Mouse (Mus musculus) embryonic facial prominence, embryonic 14.5 days (tissue): ENCODE measurements at regions not wholly inside any gene's neighbourhood (a gene's known extent, or its start where the extent isn't known, plus 50 kb on each side); places are given as distances from the start of the nearest gene placed in this dataset.

Source experiments
- ATAC-seq: fragments of 200-750 bp; cut with Nextera tagmentation; 2 replicates; pipeline ENCODE4 v1.8.0; 2017; ENCODE audit warnings: low read depth, moderate number of reproducible peaks, moderate TSS enrichment
- DNase-seq: peaks from one replicate; pipeline ENCODE4 v3.0.0-alpha.2; 2015; ENCODE audit warnings: low spot score
- H3K27ac ChIP-seq: fragments of 300-500 bp; sonication (generic); replicated peaks from 2 replicates; pipeline ENCODE4 v1.5.1; 2014; ENCODE audit warnings: low read depth, mild to moderate bottlenecking, low read length, moderate library complexity
- H3K27me3 ChIP-seq: fragments of 300-500 bp; sonication (generic); replicated peaks from 2 replicates; pipeline ENCODE4 v1.6.1; 2014; ENCODE audit warnings: low read length; ENCODE audit not compliant: control insufficient read depth, insufficient read depth
- H3K36me3 ChIP-seq: fragments of 300-500 bp; sonication (generic); 2 replicates; pipeline ENCODE4 v1.6.1; 2014; ENCODE audit warnings: low read length, mixed read lengths; ENCODE audit not compliant: control insufficient read depth, insufficient read depth
- H3K4me1 ChIP-seq: fragments of 300-500 bp; sonication (generic); 2 replicates; pipeline ENCODE4 v1.6.1; 2014; ENCODE audit warnings: antibody characterized with exemption, low read length; ENCODE audit not compliant: control insufficient read depth, insufficient read depth
- H3K4me2 ChIP-seq: fragments of 300-500 bp; sonication (generic); 2 replicates; pipeline ENCODE4 v1.6.1; 2014; ENCODE audit warnings: low read depth, mild to moderate bottlenecking, low read length, moderate library complexity, mixed read lengths
- H3K4me3 ChIP-seq: fragments of 300-500 bp; sonication (generic); 2 replicates; pipeline ENCODE4 v1.5.1; 2014; ENCODE audit warnings: low read depth, mild to moderate bottlenecking, low read length
- H3K9ac ChIP-seq: fragments of 300-500 bp; sonication (generic); 2 replicates; pipeline ENCODE4 v1.6.1; 2014; ENCODE audit warnings: low read depth, mild to moderate bottlenecking, low read length, moderate library complexity, mixed read lengths
- H3K9me3 ChIP-seq: fragments of 300-500 bp; sonication (generic); 2 replicates; pipeline ENCODE4 v1.6.1; 2016; ENCODE audit warnings: low read length; ENCODE audit not compliant: control insufficient read depth
- WGBS: fragments of 180-500 bp; shearing (Covaris S2); extraction: QIAGEN DNeasy Blood & Tissue Kit; methylation state at CpG from one replicate; pipeline ENCODE4 v1.1.7; 2014; 5-methylcytosine and 5-hydroxymethylcytosine counted together

DNA sequence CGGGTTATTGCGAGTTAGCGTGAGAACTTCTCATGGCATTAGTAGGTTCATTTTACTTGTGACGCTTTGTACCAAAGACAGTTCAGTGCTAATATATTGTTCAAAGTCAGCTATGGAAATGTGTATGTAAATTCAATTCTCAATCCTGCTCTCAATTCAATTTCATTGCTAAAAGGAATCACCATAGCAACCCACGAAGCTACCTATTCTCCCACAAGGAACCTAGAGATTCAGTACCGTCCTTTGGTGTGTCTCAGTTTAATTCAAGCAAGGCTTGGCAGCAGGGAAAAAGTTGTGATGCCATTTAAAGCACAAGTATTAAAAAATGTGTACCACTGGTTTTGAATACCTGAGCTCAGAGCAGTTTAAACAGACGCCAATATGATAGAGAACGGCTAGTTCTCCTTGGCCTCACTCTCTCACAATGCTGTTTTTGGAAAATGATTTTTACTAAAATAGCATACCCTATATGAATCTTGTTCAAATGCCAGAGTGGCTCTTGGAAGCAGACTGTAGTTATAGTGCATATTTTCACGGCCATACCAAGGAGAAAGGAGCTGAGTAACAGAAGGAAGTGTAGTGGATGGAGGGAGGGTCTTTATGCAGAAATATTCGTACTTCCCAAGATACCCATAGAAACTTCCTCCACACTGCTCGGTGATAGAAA is 121.4 kb downstream of the Otor start:
- Histone ChIP-seq H3K9ac (no peak overlapping the region), H3K4me2 (no peak overlapping the region), H3K4me3 (no peak overlapping the region), H3K4me1 (no peaks in the 10 kb centered on the region), H3K27ac (no peak overlapping the region), H3K9me3 (no peaks in the 10 kb centered on the region), H3K27me3 (no peaks in the 10 kb centered on the region), H3K36me3 (no peaks in the 10 kb centered on the region)
- 87% methylated on average over 11 of the region's 11 CpGs for WGBS
- ATAC-seq (no peak), DNase-seq (no peak)

DNA sequence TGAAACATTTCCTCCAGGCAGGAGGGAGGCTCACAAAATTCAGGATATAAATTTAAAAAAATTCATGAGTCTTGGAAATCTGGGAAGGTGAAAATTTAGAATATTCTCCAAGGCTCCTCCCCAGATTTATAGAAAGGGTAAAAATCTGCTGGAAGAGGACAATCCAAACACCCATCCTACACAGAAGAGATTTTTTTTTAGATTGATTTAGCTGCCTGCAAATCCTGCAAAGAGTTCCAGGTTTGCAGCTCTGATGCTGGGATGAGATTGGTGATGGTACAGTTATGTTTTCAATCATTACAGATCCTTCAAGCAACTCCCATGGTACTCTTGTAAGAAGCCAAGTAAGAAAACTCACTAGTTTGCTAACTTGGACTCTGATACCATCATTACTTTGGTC is 127.8 kb downstream of the Otor start:
- ATAC-seq (no peak), DNase-seq (no peak)
- H3K4me1 ChIP-seq = no peaks in the 10 kb centered on the region
- H3K27me3 ChIP-seq = no peaks in the 10 kb centered on the region
- H3K9me3 ChIP-seq = no peaks in the 10 kb centered on the region
- no peak overlapping the region for H3K4me2 ChIP-seq
- H3K27ac ChIP-seq = no peak overlapping the region
- H3K4me3 ChIP-seq = no peak overlapping the region
- H3K9ac ChIP-seq = no peak overlapping the region
- no peaks in the 10 kb centered on the region for H3K36me3 ChIP-seq

DNA sequence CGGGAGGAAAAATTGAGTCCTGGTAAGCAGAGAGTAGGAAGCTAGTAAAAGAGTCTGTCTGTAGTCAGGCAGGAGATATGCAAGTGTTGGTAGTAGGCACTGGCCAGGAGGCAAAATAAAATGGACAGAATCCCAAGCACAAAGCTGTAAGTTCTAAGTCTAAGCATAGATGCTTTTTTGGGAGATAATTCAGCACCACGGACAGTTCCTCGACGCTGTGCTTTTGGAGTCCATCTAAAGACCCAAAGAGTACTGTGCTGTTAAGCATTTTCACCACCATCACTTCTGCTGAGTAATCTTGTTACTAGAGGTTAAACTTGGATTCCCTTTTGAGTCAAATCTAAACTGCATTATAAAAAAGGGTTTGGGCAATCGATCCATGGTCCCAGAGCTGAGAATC is 128.9 kb downstream of the Otor start:
- no peaks in the 10 kb centered on the region for H3K4me1 ChIP-seq
- no peak overlapping the region for H3K4me2 ChIP-seq
- H3K36me3 ChIP-seq = no peaks in the 10 kb centered on the region
- 35% methylated on average over 5 of the region's 5 CpGs for WGBS
- ATAC-seq = no peak
- H3K4me3 ChIP-seq = no peak overlapping the region
- no peaks in the 10 kb centered on the region for H3K9me3 ChIP-seq
- H3K27me3 ChIP-seq = no peaks in the 10 kb centered on the region
- peak; percentile 83 for DNase-seq
- no peak overlapping the region for H3K9ac ChIP-seq
- H3K27ac ChIP-seq = no peak overlapping the region

DNA sequence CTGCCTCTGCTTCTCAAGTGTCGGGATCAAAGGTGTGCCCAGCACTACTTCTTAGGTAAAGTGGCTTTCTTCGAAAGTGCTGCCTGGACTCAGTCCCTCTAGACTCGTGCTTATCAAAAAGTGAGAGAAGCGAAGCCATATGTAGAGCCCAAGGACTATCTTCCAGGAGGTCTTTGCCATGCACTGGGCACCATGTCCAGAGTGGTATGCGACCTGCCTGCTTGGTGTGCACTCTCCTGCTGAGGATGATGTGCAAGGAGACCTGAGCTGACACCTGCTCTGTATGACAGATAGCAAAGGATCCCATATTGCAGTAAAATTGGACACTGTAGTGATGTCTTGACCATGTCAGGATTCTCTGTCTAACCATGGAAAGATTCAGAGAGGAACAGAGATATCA is 139.0 kb downstream of the Otor start:
- Histone ChIP-seq H3K36me3 (no peaks in the 10 kb centered on the region), H3K27ac (no peak overlapping the region), H3K4me3 (no peak overlapping the region), H3K4me1 (no peaks in the 10 kb centered on the region), H3K4me2 (no peak overlapping the region), H3K9me3 (no peaks in the 10 kb centered on the region), H3K27me3 (no peaks in the 10 kb centered on the region), H3K9ac (no peak overlapping the region)
- DNase-seq (no peak), ATAC-seq (no peak)
- WGBS = 80% methylated on average over 5 of the region's 5 CpGs

DNA sequence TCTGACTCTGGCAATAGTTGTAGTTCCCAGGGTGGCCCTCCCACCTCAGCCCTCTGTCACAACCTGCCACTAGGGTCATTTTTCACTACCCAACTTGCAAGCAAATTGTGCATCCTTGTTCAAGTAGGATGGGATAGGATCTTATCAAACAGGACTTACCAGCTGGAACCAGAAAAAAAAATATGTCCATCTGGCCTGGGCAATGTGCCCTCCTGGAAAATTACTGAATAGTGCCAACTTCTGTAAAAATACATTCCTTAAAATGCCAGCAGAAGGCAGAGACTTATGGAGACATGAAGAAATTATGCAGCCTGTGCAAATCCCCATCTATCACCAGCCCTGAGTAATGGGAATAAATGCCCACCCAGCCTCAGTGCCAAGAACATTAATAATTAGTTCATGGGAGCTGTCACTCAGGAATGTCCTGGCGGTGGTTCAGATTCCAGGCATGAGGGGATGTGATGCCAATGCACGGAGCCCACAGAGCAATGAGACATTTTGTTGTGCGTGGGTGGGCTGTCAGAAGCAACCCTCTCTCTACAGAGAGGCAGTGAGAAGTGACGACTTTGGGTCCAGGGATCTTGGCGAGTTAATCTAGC is 139.6 kb downstream of the Otor start:
- H3K9ac ChIP-seq = no peak overlapping the region
- no peaks in the 10 kb centered on the region for H3K27me3 ChIP-seq
- ATAC-seq (0 out of 2 replicates have a peak, but pooled peaks have one; percentile 26), DNase-seq (peak; percentile 10)
- no peak overlapping the region for H3K4me3 ChIP-seq
- H3K9me3 ChIP-seq = no peaks in the 10 kb centered on the region
- H3K36me3 ChIP-seq = no peaks in the 10 kb centered on the region
- WGBS = 71% methylated on average over 5 of the region's 5 CpGs
- H3K27ac ChIP-seq = no peak overlapping the region
- no peaks in the 10 kb centered on the region for H3K4me1 ChIP-seq
- H3K4me2 ChIP-seq = no peak overlapping the region

DNA sequence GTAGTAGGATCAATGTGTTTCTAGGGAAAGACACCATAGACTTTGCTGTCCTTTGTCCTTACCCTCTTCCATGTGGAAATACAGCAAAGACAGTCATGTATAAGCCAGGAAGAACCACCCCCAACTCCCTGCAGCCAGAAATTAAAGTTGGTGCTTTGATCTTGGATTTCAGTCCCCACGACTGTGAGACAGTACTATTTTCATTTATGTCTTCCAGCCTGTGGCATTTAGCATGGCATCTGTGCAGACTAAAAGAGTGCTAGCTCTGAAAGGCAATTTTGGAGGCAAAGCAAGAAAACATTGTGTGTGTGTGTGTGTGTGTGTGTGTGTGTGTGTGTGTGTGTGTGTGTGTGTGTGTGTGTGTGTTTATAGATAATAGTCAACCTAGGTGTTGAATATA is 144.1 kb downstream of the Otor start:
- H3K27me3 ChIP-seq = no peaks in the 10 kb centered on the region

DNA sequence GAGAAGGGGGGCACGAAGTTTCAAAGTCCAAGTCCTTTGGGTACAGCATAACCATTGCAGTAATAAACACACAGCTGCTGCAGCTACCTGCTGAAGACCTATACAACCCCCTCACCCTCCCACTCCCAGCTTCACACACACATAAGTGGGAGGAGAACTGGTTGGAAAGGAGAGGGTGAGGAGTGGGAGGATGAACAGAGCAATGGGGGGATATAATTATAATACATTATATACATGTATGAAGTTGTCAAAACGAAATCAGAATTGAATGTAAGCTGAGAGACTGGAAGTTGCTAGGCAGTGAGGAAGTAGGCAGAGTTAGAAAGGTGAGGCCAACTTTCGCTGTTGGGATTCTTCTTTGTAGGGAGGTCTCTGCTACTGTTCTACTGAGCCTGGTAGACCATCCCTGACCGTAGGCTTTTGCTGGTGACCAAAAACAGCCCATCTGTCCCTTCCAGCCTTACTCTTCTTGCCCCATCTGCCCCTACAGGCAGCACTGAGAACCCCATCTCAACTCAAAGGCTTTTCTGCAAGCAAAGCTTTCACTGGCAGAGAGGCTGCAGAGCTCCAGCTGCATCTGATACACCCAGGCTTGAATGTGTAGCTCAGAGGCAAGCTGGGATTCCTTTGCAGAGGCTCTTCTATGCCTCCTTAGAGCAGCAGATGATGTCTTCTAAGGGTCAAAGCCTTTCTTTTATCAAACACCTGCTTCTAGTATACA is 146.3 kb downstream of the Otor start:
- Histone ChIP-seq H3K4me3 (no peak overlapping the region), H3K27ac (no peak overlapping the region), H3K27me3 (no peaks in the 10 kb centered on the region), H3K4me2 (no peak overlapping the region), H3K4me1 (no peaks in the 10 kb centered on the region), H3K9ac (no peak overlapping the region), H3K9me3 (no peaks in the 10 kb centered on the region), H3K36me3 (no peaks in the 10 kb centered on the region)
- DNase-seq = no peak
- no peak for ATAC-seq
- whole genome bisulfite sequencing = 67% methylated on average over 4 of the region's 4 CpGs

More for the DNA sequence above, 144.1 kb downstream of the Otor start:
- Histone ChIP-seq H3K4me1 (no peaks in the 10 kb centered on the region), H3K9me3 (no peaks in the 10 kb centered on the region), H3K9ac (no peak overlapping the region), H3K36me3 (no peaks in the 10 kb centered on the region), H3K4me2 (no peak overlapping the region), H3K4me3 (no peak overlapping the region), H3K27ac (no peak overlapping the region)
- ATAC-seq (no peak), DNase-seq (no peak)
- WGBS = 45% methylated on average over 1 of the region's 1 CpGs

DNA sequence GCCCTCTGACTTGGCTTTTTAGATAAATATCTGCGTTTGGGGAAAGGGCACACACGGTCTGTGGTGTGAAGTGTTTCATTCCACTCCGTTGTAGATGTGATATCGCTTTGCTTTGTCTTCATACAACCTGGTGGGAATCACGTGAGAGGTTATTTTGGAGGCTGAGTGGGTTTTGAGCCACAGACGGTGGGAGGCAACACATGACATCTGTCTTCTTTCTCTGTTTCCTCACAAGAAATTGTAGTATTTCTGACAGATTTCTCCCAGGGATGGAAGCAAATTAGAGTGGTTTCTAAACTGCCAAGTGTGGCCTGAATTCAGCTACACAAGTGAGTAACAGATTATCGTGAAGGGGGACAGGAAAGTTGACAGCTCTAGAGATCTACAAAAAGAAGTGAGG is 155.5 kb downstream of the Otor start:
- no peaks in the 10 kb centered on the region for H3K36me3 ChIP-seq
- no peaks in the 10 kb centered on the region for H3K4me1 ChIP-seq
- DNase-seq (no peak), ATAC-seq (no peak)
- no peak overlapping the region for H3K27ac ChIP-seq
- H3K9ac ChIP-seq = no peak overlapping the region
- H3K27me3 ChIP-seq = no peaks in the 10 kb centered on the region
- no peaks in the 10 kb centered on the region for H3K9me3 ChIP-seq
- 74% methylated on average over 7 of the region's 7 CpGs for WGBS
- no peak overlapping the region for H3K4me3 ChIP-seq
- no peak overlapping the region for H3K4me2 ChIP-seq

DNA sequence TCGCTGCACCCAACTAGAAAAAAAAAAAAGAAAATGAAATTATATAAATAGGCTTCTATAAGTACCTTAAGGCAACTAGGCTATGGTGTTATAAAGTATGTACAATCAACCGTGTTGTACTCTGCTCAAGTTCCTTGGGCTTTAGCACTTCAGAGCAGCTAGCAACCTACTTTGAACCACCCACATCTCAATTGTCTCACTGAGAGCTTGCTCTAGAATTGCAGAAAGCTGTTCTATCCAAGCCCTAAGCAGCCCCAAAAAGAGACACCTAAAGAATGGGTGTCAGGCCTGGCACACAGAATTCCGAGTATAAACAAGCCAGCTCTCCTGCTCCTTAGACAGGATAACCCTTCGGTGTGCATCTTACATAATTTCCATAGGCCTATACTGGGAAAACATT is 162.0 kb downstream of the Otor start:
- no peak for ATAC-seq
- 86% methylated on average over 4 of the region's 4 CpGs for WGBS
- Histone ChIP-seq H3K27me3 (no peaks in the 10 kb centered on the region), H3K4me1 (no peaks in the 10 kb centered on the region), H3K36me3 (no peaks in the 10 kb centered on the region), H3K9me3 (no peaks in the 10 kb centered on the region), H3K27ac (no peak overlapping the region), H3K9ac (no peak overlapping the region), H3K4me2 (no peak overlapping the region), H3K4me3 (no peak overlapping the region)
- DNase-seq = no peak
